Mouse (Mus musculus) adipocyte (in vitro differentiated cells): Measurements from ENCODE around the gene Itm2b.

ENCODE experiments used
- DNase-seq: peaks from one replicate; pipeline ENCODE4 v3.0.0-alpha.2; 2016; ENCODE audit warnings: low spot score

The Itm2b gene

DNA sequence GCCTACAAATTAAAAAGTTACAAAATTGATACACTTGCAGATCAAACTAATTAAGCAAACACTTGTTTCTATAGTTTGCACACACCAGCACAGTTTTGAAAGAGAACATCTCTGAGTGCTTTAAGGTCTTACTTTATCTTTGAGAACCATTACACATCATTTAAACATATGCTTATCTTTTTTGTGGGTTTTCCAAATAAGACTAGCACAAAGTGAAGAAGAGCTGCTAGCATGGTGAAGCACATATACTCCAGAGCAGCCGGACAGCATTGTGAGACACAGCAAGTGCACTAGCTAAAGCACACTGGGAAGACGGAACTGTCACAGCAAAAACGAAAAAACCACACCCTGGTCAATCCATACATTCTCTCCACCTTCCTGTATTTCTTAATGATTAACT lies 62.9 kb downstream of the Itm2b start:
- DNase-seq: no peak

GRCm38 (mm10) chr14:73316933-73317332 lies 68.2 kb downstream of the Itm2b start:
- DNase-seq: no peak

DNA sequence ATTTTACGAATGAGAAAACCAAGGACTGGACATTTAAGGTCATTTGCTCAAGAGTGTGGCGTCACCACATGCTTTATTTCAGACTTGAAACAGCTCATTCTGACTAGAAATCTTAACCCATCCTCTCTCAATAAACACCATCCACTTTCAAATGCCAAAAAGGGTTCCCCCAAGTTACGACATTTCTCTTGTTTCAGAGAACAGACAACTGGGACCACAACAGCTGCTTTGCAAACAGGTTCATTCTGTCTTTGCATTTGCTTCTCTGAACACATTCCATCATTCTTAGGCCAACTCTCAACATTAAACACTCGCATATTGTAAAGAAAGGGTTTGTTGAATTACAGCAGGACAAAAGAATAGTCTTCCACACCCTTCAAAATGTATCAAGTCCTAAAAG lies 71.2 kb downstream of the Itm2b start:
- no peak for DNase-seq

DNA sequence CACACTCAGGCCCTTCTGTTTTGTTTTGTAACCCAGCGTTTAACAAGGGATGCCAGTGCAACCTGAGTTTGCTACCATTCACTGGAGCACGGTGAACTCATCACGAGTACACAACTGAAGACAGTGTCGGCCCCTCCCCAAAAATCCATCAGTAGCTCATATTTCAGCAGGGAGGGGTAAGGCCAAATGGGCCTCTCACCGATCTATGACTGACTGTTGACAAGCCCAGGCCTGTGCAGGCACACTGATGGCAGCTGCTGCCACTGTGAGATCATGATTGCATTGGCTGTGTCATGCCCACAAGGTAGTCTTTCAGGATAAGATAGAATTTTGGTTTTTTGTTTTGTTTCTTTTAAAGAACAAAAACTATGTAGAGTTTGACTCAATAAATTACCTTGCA lies 71.7 kb downstream of the Itm2b start:
- no peak for DNase-seq

DNA sequence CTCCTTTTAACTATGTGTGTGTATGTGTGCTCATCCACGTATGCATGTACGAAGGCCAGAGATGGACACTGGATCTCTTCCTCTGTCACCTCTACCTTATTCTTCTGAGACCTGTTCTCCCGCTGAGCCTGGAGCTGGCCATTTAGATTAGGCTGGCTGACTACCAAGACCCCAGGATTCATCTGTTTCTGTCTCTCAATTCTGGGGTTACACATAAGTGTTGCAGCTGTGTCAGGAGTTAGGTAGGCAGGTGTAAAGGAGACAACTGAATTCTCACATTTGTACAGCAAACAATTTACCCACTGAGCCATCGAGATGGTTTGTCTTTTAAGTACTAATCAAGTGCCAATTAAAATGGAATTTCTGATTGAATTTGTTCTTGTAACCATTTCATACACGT lies 72.2 kb downstream of the Itm2b start:
- DNase-seq: no peak
